Mouse (Mus musculus) cerebellum, adult 18-20 months (tissue): Measurements from ENCODE around the gene Myom1.
"Not testable (repeated sequence)": the region's sequence is repeated elsewhere in the genome, so short reads cannot be mapped to it uniquely, and the experiment has no call there.

ENCODE experiments used
- DNase-seq, 2 experiments: peaks; one replicate each; pipeline ENCODE4 v3.0.0; 2021

Myom1 gene

GRCm38 (mm10) chr17:71002081-71002743 is at the start of gene Myom1:
TSS of gene Myom1 (plus strand) at chr17:71002633.
- DNase-seq: peak; percentile 94 to 97

- peak; percentile 81 to 88 for DNase-seq
Measured at GRCm38 (mm10) chr17:70963546-70963945, 38.9 kb upstream of the Myom1 start.

- no peak for DNase-seq
Measured at GRCm38 (mm10) chr17:70965281-70965680, 37.2 kb upstream of the Myom1 start.

GRCm38 (mm10) chr17:70966126-70966525 is 36.3 kb upstream of the Myom1 start:
- no peak for DNase-seq

GRCm38 (mm10) chr17:70967191-70967590 is 35.2 kb upstream of the Myom1 start:
- DNase-seq: no peak

- no peak for DNase-seq
Measured at GRCm38 (mm10) chr17:70967646-70968045, 34.8 kb upstream of the Myom1 start.

- no peak for DNase-seq
Measured at GRCm38 (mm10) chr17:70968606-70969191, 33.7 kb upstream of the Myom1 start.

GRCm38 (mm10) chr17:70971206-70971605 is 31.2 kb upstream of the Myom1 start:
- DNase-seq: no peak

DNA sequence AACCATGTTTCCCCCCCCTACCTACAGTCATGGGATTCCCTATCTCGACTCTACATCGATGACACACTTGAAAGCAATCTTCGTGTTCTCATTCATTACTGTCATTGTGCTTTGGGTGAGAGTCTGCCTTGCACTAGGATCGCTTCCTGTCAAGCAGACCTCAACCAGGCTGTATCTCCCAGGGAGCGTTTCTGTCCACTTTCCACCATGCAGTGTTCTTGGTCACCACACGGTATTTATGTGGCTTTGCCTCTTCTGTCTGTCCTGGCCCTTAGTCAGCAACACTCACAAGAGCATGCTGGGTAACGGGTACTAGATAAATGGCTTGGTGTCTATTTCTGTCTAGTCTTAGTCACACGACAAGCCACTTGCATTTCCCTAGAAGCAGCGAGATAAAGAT is 29.0 kb upstream of the Myom1 start:
- no peak for DNase-seq

GRCm38 (mm10) chr17:70974065-70974464 is 28.4 kb upstream of the Myom1 start:
- DNase-seq: not testable (repeated sequence)

DNA sequence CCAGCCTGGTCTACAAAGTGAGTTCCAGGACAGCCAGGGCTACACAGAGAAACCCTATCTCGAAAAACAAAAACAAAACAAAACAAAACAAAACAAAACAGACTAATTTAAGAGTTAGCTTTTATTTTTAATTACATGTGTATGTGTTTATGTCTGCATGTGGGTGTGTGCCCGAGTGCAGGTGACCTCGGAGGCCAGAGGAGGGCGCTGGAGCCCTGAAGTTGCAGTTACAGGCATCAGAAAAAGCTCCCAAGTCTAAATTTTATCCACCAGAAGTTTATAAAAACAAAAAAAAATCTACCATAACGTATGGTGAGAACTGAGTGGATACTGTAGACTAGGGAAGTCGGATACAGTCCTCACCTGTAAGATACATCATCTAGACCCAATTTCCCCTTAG is 24.6 kb upstream of the Myom1 start:
- no peak for DNase-seq

DNA sequence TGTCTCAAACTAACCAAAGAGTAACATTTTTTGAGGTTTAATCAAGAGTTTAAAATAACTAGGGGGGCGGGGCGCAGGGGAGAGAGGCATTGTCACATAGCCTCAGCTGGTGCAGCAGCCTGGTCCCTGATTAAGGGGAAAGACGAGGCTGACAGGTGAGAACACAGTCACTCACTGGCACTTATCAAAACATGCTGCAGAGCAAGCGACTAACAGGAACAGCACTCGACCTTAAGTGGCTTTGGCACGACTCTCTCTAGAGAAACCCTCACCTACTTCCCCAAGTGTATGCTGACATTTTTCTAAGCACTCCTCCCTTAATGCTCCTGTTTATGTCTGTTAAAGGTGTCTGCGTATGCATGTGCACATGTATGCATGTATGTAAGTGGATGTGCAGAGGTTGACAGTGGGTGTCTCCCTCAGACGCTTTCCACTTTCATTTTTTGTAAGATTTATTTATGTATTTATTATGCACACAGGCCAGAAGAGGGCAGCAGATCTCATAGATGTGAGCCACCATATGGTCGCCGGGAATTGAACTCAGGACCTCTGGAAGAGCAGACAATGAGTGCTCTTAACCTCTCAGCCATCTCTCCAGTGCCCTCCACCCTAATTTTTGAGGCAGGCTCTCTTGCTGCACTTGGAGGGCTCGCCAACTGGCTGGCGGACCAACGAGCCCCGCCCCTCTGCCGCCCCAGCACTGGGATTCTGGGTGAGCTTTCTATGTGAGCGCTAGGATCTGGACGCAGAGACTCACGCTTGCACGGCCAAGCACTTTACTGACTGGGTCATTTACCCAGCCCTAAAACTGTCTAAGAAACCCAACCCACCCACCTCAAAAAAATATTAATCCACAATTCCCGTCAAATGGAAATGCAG is 22.8 kb upstream of the Myom1 start:
- no peak for DNase-seq

GRCm38 (mm10) chr17:70985501-70986354 is 16.7 kb upstream of the Myom1 start:
- no peak for DNase-seq

DNA sequence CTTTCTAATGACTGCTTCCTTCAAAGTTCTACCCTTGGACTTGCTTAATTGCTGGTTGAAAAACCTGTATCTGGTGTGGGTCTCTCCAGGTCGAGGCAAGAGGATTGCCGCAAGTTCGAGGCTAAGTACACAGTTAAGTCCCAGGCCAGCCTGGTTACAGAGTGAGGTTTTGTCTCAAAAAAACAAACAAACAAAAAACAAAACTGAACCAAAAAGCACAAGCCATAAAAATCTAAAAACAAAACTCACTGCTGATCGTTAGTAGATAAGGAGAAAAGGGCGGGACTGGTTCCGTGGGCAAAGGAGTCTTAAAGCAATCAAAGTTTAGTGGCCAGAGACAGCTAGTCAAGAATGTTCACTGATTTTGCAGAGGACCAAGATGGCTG is 16.1 kb upstream of the Myom1 start:
- no peak for DNase-seq

DNA sequence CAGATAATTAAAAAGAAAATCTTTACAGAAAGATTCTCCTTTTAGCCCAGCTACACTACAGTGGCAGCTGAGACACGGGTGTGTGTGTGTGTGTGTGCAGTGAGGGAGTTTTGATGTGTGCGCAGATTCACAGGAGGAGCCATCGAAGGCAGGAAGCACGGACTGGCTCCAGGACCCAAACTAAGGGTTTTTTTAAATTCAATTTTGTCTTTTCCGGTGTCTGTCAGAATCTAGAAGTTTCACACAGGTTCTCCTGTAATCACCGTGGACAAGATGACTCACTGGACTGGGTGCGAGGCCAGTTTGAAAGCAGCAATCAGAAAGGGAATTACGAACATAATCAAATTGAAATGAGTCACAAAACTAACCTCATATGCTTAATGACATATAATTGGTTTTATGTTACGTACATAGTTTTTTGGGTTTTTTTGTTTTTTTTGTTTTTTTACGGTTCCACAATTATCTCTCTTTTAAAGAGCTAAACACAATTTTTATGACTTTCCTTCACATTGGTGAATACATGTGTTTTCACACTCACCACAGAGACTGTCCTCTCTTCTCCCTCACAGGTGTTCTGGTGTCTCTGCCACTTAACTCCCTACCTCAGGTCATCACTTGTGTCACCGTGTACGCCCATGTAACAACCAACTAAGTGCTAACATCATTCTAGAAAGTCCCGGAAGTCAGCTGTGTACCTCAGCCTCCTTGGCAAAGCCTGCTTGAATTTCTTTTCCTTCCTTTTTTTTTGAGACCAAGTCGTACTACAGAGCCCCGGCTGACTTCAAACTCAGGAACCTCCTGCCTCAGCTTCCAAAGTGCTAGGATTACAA is 15.4 kb upstream of the Myom1 start:
- no peak for DNase-seq

GRCm38 (mm10) chr17:70988337-70988767 is 14.1 kb upstream of the Myom1 start:
- DNase-seq: no peak

GRCm38 (mm10) chr17:70989430-70989829 is 13.0 kb upstream of the Myom1 start:
- DNase-seq: no peak

DNA sequence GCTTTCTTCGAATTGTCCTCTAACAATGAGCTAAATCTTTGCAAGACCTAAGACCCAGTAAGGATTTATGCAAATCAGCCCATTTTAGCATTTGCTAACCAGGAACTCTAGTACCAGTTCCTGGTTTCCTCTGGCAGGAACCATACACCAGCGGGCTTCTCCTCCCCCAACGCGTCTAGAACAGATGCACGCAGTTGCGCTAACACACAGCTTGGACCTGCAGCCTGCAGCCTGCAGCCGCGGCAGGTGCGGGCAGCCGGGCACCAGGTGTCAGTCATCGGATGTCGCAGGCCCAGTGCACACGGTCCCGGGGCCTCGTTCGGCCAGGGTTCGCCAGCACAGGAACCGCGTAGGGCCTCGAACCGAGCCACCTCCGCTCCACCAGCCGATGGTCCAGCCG is 12.4 kb upstream of the Myom1 start:
- peak in 1 of 2 experiments; percentile 42 for DNase-seq

DNA sequence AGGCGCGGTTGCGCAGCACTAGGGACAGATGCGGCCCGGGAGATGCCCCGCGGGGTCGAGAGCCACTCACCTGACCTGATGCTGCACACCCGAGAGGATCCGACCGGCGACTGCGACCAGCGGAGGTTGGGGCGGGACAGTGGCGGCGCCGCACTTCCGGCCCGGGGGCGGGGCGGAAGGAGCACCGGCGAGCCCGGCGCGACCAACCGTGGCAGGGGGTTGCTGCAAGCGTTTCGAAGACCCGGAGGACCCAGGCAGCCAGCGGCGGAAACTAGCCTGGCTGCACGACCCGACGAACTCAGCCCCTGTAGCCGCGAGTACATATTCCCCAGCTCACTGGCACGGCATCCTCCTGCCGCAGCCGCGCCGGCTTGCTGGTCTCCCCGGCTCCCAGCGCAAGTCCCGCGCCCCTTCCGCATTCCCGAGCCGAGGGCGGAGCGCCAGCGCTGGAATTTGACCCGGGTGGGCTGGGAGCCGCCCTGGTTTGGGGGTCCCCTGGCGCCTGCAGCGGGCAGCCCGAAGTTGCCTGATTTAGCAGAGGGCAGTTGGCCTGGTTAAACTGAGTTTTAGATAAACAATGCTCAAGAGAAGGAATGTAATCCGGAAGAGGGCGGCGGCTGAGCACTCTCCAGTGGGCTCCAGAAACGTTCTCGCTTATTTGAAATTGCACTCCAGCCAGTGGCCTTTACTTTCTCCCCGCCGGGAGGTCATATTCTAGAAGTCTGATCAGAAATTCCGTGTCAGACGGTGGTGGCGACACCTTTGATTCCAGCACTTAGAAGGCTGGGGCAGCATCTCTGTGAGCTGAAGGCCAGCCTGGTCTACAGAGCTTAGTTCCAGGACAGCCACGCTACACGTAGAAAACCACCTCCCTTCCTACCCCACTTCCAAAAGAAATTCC is 11.8 kb upstream of the Myom1 start:
- peak; percentile 81 to 89 for DNase-seq

- DNase-seq: no peak
Measured at GRCm38 (mm10) chr17:70991706-70992625, 10.5 kb upstream of the Myom1 start.
